Mouse (Mus musculus): ENCODE measurements around the gene Trpm7. TPM values are rescaled to one million over a fixed set of nuclear protein-coding genes. Genes with fewer than 3 reads are reported as not detected.

Trpm7 gene
- polyA plus RNA-seq, 1 experiment: 27.6 TPM

DNA sequence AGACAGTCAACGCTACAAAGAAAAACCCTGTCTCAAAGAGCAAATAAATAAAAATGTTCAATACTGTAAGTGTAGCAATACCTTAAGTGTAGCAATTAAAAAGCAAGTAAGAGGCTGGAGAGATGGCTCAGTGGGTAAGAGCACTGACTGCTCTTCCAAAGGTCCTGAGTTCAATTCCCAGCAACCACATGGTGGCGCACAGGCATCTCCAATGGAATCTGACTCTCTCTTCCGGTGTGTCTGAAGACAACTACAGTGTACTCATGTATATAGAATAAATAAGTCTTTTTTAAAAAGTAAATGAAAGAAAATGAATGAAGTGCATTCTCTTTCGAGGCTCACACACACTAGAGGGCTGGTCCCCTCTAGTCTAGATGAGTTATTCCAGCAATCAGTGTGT, 107.8 kb downstream of the Trpm7 start:
- no peaks in the 10 kb centered on the region for H3K27me3 ChIP-seq (ENCODE audit: control insufficient read depth, insufficient read depth, low read length)
- no peaks in the 10 kb centered on the region for H3K4me1 ChIP-seq (ENCODE audit: control insufficient read depth, insufficient read depth, low read length)
- DNase-seq: no peak
- 68% methylated on average over 4 of the region's 4 CpGs for WGBS
- H3K4me3 ChIP-seq (replicated peaks; ENCODE audit: insufficient read depth, low read depth, low read length): no peak overlapping the region
- H3K27ac ChIP-seq (ENCODE audit: insufficient read depth, low read length): no peak overlapping the region
- TF ChIP-seq POLR2A (IDR thresholded peaks at IDR 0.05; ENCODE audit: borderline replicate concordance, insufficient read depth, low read length): no peak
- TF ChIP-seq CTCF (IDR thresholded peaks at IDR 0.05; ENCODE audit: borderline replicate concordance, insufficient read depth, low read depth, low read length): no peak

DNA sequence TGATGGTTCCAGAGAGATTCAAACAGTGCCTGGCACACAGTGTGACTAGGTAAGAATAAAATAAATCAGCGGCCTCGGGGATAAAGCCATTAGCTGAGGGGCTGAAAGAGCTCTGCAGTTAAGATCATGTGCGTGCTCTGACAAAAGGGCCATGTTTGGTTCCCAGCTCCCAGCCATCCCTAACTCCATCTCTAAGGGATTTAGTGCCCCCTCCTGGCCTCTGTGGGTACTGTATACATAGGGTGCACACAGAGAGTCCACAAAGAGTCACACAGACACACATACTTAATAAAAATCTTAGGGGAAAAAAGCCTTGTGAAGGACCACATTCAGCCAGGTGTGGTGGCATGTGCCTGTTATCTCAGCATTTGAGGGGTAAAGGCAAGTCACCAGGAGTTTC, 108.4 kb downstream of the Trpm7 start:
- Histone ChIP-seq H3K4me1 (ENCODE audit: control insufficient read depth, insufficient read depth, low read length) (no peaks in the 10 kb centered on the region), H3K4me3 (replicated peaks; ENCODE audit: insufficient read depth, low read depth, low read length) (no peak overlapping the region), H3K27ac (ENCODE audit: insufficient read depth, low read length) (no peak overlapping the region), H3K27me3 (ENCODE audit: control insufficient read depth, insufficient read depth, low read length) (no peaks in the 10 kb centered on the region)
- TF ChIP-seq CTCF (IDR thresholded peaks at IDR 0.05; ENCODE audit: borderline replicate concordance, insufficient read depth, low read depth, low read length) (no peak), POLR2A (IDR thresholded peaks at IDR 0.05; ENCODE audit: borderline replicate concordance, insufficient read depth, low read length) (no peak)
- no peak for DNase-seq
- WGBS: 97% methylated on average over 3 of the region's 3 CpGs

DNA sequence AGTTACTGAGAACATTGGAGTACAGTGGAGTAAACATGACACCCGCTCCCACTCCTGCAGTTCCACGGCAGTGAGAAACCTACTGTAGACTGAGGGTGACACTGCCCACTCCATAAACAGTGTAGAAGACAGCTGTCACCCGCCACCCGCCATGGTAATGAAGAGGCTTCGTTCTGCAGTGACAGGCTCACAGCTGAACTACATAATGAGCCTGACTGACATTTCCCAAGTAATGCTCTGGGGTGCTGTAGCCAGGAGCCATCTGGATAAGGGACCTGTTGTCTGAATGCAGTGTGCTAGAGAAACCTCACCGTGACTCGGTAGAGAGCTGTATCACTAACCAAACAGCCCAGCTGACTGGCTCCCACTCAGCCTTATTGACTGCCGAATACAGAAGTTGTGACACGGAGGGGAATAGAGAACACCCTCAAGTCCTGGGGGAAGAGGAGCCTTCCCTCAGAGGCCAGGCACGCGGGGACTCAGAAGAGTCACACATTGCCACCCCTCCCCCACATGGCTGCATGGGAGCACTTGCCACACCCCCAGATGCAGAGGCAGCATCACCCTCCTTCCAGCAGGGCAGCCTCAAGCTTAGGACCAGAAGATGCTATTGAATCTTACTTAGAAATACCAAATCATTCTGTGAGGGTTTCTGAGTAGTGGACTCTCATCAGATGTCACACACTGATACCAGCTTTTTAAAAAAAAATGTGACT, 110.0 kb downstream of the Trpm7 start:
- no peak for DNase-seq
- H3K27me3 ChIP-seq (ENCODE audit: control insufficient read depth, insufficient read depth, low read length): no peaks in the 10 kb centered on the region
- no peak overlapping the region for H3K27ac ChIP-seq (ENCODE audit: insufficient read depth, low read length)
- no peak overlapping the region for H3K4me3 ChIP-seq (replicated peaks; ENCODE audit: insufficient read depth, low read depth, low read length)
- TF ChIP-seq POLR2A (IDR thresholded peaks at IDR 0.05; ENCODE audit: borderline replicate concordance, insufficient read depth, low read length): no peak
- TF ChIP-seq CTCF (IDR thresholded peaks at IDR 0.05; ENCODE audit: borderline replicate concordance, insufficient read depth, low read depth, low read length): no peak
- no peaks in the 10 kb centered on the region for H3K4me1 ChIP-seq (ENCODE audit: control insufficient read depth, insufficient read depth, low read length)
- WGBS: 32% methylated on average over 11 of the region's 11 CpGs

DNA sequence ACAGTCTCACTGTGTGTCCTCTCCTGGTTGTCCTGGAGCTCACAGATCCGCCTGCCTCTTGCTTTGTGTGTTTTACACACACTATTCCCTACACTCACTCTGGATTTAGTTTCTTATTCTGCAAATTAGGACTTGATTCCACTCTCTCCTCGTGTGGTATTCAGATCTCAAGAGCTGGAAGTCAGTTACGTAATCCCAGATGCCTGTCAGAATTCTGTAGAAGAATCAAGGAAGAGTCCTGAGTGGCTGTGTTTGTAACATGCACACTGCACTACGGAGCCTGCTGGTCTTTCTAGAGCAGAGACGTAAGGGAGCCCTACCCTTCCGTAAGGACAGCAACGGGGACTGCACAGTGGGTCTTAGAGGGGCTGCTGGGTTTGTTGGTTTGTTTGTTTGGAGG, 116.7 kb downstream of the Trpm7 start:
- TF ChIP-seq POLR2A (IDR thresholded peaks at IDR 0.05; ENCODE audit: borderline replicate concordance, insufficient read depth, low read length): no peak
- DNase-seq: no peak
- Histone ChIP-seq H3K27ac (ENCODE audit: insufficient read depth, low read length) (no peak overlapping the region), H3K4me3 (replicated peaks; ENCODE audit: insufficient read depth, low read depth, low read length) (no peak overlapping the region), H3K27me3 (ENCODE audit: control insufficient read depth, insufficient read depth, low read length) (no peaks in the 10 kb centered on the region), H3K4me1 (ENCODE audit: control insufficient read depth, insufficient read depth, low read length) (no peaks in the 10 kb centered on the region)
- WGBS: 92% methylated on average over 7 of the region's 7 CpGs

DNA sequence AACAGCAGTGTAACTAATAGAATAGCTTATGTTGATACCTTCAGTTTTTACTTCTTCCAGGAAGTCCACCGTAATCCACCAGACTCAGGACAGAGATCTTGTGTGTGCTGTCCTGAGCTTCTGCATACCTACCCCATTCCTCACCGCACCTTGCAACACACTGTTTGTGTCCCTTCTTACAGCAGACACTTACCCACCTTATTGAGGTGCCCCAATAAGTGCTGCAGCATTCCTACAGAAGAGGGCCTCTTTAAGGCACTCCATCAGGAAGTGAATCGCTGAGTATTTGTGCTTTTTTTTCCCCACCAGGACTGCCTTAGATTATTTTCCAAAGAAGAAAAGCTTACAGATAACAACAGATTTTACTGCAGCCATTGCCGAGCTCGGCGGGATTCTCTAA, 120.4 kb downstream of the Trpm7 start:
- Histone ChIP-seq H3K27me3 (ENCODE audit: control insufficient read depth, insufficient read depth, low read length) (no peaks in the 10 kb centered on the region), H3K27ac (ENCODE audit: insufficient read depth, low read length) (no peak overlapping the region), H3K4me1 (ENCODE audit: control insufficient read depth, insufficient read depth, low read length) (no peaks in the 10 kb centered on the region), H3K4me3 (replicated peaks; ENCODE audit: insufficient read depth, low read depth, low read length) (no peak overlapping the region)
- DNase-seq: no peak
- WGBS: 96% methylated on average over 6 of the region's 6 CpGs
- no peak for TF ChIP-seq POLR2A (IDR thresholded peaks at IDR 0.05; ENCODE audit: borderline replicate concordance, insufficient read depth, low read length)
- TF ChIP-seq CTCF (IDR thresholded peaks at IDR 0.05; ENCODE audit: borderline replicate concordance, insufficient read depth, low read depth, low read length): no peak

DNA sequence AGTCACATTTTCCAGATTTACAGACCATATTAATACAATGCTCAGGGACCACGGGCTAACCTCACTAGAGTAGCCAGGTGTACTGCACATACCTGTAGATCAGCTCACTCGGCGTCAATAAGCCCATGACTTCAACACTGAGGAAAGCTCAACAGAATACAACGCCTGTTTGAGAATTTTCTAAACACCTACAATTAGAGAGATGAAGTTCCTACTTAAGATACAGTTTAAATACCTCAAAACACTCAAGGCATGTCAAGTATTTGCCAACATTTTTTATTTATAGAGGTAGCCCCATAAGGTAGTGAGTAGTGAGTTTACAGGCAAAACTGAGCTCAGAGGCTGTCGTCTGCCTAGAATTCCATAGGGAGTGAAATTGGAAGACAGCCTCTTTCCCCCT, 132.6 kb downstream of the Trpm7 start:
- 80% methylated on average over 5 of the region's 5 CpGs for WGBS
- no peak for DNase-seq

More for the DNA sequence above, 132.6 kb downstream of the Trpm7 start:
- no peaks in the 10 kb centered on the region for H3K4me1 ChIP-seq (ENCODE audit: control insufficient read depth, insufficient read depth, low read length)
- no peak for TF ChIP-seq POLR2A (IDR thresholded peaks at IDR 0.05; ENCODE audit: borderline replicate concordance, insufficient read depth, low read length)
- TF ChIP-seq CTCF (IDR thresholded peaks at IDR 0.05; ENCODE audit: borderline replicate concordance, insufficient read depth, low read depth, low read length): no peak
- H3K27me3 ChIP-seq (ENCODE audit: control insufficient read depth, insufficient read depth, low read length): no peaks in the 10 kb centered on the region
- H3K4me3 ChIP-seq (replicated peaks; ENCODE audit: insufficient read depth, low read depth, low read length): no peak overlapping the region
- no peak overlapping the region for H3K27ac ChIP-seq (ENCODE audit: insufficient read depth, low read length)

Other genes starting within 250 kb of the Trpm7 start
- gene Gabpb1, start 199.9 kb downstream of the Trpm7 start, polyA plus RNA-seq (2012; rRNA removed): 21.8 and 23.7 TPM in 2 replicates
- gene Usp8, start 168.9 kb downstream of the Trpm7 start, polyA plus RNA-seq (2012; rRNA removed): 54.6 and 54.7 TPM in 2 replicates
- 1.9 and 2.5 TPM in 2 replicates for gene Usp50, start 92.8 kb downstream of the Trpm7 start, polyA plus RNA-seq (2012; rRNA removed)
- 20.0 and 20.1 TPM in 2 replicates for gene Sppl2a, start 57.0 kb upstream of the Trpm7 start, polyA plus RNA-seq (2012; rRNA removed)
- 11.1 and 11.4 TPM in 2 replicates for gene Ap4e1, start 132.5 kb upstream of the Trpm7 start, polyA plus RNA-seq (2012; rRNA removed)
- 38.9 and 40.5 TPM in 2 replicates for gene Blvra, start 194.4 kb upstream of the Trpm7 start, polyA plus RNA-seq (2012; rRNA removed)